ENCODE assay signal across 9 mouse cellular contexts in genomic region chr15:101772711-101773081, GRCm38 (mm10). TPM values are rescaled to one million over a fixed set of nuclear protein-coding genes. Genes with fewer than 3 reads are reported as not detected.
DNase-seq lines count a peak whose midpoint lies in the region; ATAC-seq and TF ChIP-seq lines count a peak whose summit lies in the region.
"Had no signal": no experiment of that assay in that cellular context is flagged by ENCODE, and none has a peak within 500 bp of the region (broad histone marks: within the 10 kb centered on the region; RNA-seq: fewer than 3 reads in every experiment).

No protein-coding gene starts in this region.

- peaks cover 0 to 7% of the 10 kb centered on the region in 2 experiments; a peak in 1 of 4 replicates for H3K4me1 ChIP-seq in ES-E14 (ENCODE audit: control insufficient read depth in 2 of 2, insufficient read depth in 2 of 2, low read length in 2 of 2, poor library complexity in 1 of 2)
- peaks cover 3% of the 10 kb centered on the region; the same call in 1 of the 2 replicates for H3K4me1 ChIP-seq in forebrain, embryonic 15.5 days
- peaks cover 26% of the 10 kb centered on the region for H3K4me1 ChIP-seq in olfactory bulb, adult 2 months (ENCODE audit: control insufficient read depth, insufficient read depth, low read length)

- H3K4me3 ChIP-seq in ES-E14 (ENCODE audit: insufficient read depth in 1 of 2, low read depth in 1 of 2, low read length in 2 of 2, poor library complexity in 1 of 2, severe bottlenecking in 1 of 2) = no peak overlapping the region
- H3K4me3 ChIP-seq in forebrain, embryonic 15.5 days = no peak overlapping the region
- no peak overlapping the region for H3K4me3 ChIP-seq in olfactory bulb, adult 2 months (ENCODE audit: insufficient read depth, low read depth, low read length)

- intact Hi-C loops in heart, postnatal 25 days (cut with DNase I) = loop anchor here (1.0 to 5.0 kb wide), 5 partner anchors 201 to 430 kb away; no protein-coding TSS in a partner anchor

- H3K4me2 ChIP-seq in forebrain, embryonic 15.5 days (replicated peaks) = no peak overlapping the region

- H3K9ac ChIP-seq in ES-E14 (ENCODE audit: insufficient read depth, low read depth, low read length, poor library complexity, severe bottlenecking) = no peak overlapping the region
- H3K9ac ChIP-seq in forebrain, embryonic 15.5 days (replicated peaks) = no peak overlapping the region

- H3K9me3 ChIP-seq in ES-E14 (ENCODE audit: control insufficient read depth, insufficient read depth, low read depth, low read length) = no peaks in the 10 kb centered on the region
- no peaks in the 10 kb centered on the region for H3K9me3 ChIP-seq in forebrain, embryonic 15.5 days

- TF ChIP-seq POLR2A in olfactory bulb, adult 2 months (IDR thresholded peaks at IDR 0.05; ENCODE audit: insufficient read depth, low read depth, low read length) = no peak

- H3K36me3 ChIP-seq in ES-E14 (ENCODE audit: control insufficient read depth, insufficient read depth, low read length, poor library complexity, severe bottlenecking) = no peaks in the 10 kb centered on the region
- H3K36me3 ChIP-seq in forebrain, embryonic 15.5 days = no peaks in the 10 kb centered on the region

- peak; percentile 83 for ATAC-seq in forebrain, embryonic 15.5 days (replicated peaks)

- H3K27ac ChIP-seq in ES-E14 (ENCODE audit: insufficient read depth, low read depth, low read length, poor library complexity, severe bottlenecking) = no peak overlapping the region
- no peak overlapping the region for H3K27ac ChIP-seq in forebrain, embryonic 15.5 days (replicated peaks)
- H3K27ac ChIP-seq in olfactory bulb, adult 2 months (ENCODE audit: insufficient read depth, low read depth, low read length) = no peak overlapping the region

- in situ Hi-C loops in ES-E14 (cut with MboI; ENCODE audit: low sequenced_read_pairs in 2 of 2, unreplicated experiment in 2 of 2) = loop anchor here (5.0 to 10.0 kb wide), 3 partner anchors 200 to 292 kb away; no protein-coding TSS in a partner anchor

- peak; percentile 94 for DNase-seq in ES-E14 (ENCODE audit: low read depth, low spot score)
- DNase-seq in cerebellum, adult 11-12 months = peak; percentile 50
- peak; percentile 51 for DNase-seq in heart, postnatal 25 days (ENCODE audit: low spot score)
- DNase-seq in layer of hippocampus, adult 11-12 months (ENCODE audit: low spot score) = peak; percentile 94
- DNase-seq in lung, adult 18-20 months = peak; percentile 81 to 84
- DNase-seq in testis, postnatal 14 days (ENCODE audit: low spot score) = peak; percentile 68

- peak; percentile 43 for TF ChIP-seq CTCF in olfactory bulb, adult 2 months (IDR thresholded peaks at IDR 0.05; ENCODE audit: insufficient read depth, low read depth, low read length)

- no peaks in the 10 kb centered on the region for H3K27me3 ChIP-seq in forebrain, embryonic 15.5 days

- 10% methylated on average over 5 of the region's 5 CpGs for WGBS in forebrain, embryonic 15.5 days
- 4% methylated on average over 5 of the region's 5 CpGs for WGBS in olfactory bulb, adult 2 months

TF ChIP-seq in ES-E14, 5 proteins besides CTCF, POLR2A, EP300 and RAD21:
- TF ChIP-seq CHD2 (IDR thresholded peaks at IDR 0.05; ENCODE audit: low read depth, low read length) = no peak
- peak; percentile 85 for TF ChIP-seq ZC3H11A (IDR thresholded peaks at IDR 0.05; ENCODE audit: borderline replicate concordance, low read depth, low read length)
- TF ChIP-seq HCFC1 (IDR thresholded peaks at IDR 0.05; ENCODE audit: borderline replicate concordance, insufficient read depth, low read length) = no peak
- TF ChIP-seq ZNF384 (IDR thresholded peaks at IDR 0.05; ENCODE audit: low read depth, low read length) = no peak

RNA-seq across cellular contexts. Expression of gene Krt72, which starts 13.6 kb away (rescaled TPM):
- 0.11 TPM in 1 of 2 replicates, not detected in the other for total RNA-seq in ES-E14 (2012; rRNA removed)
- polyA plus RNA-seq in forebrain, embryonic 15.5 days (2015; fragmentation: Nextera tagmentation; extraction: Ambion mirVana) = not detected in 2 replicates
- not detected for total RNA-seq in heart, postnatal 25 days (2021)
- polyA plus RNA-seq in olfactory bulb, adult 2 months (2012; ENCODE audit: insufficient read depth, insufficient read length, low replicate concordance, missing spikeins) = not detected in 2 replicates
- polyA plus RNA-seq: liver, embryonic 16.5 days had no signal

RNA-seq across cellular contexts. Expression of gene Krt73, which starts 29.4 kb away (rescaled TPM):
- total RNA-seq in ES-E14 (2012; rRNA removed) = not detected in 2 replicates
- polyA plus RNA-seq in forebrain, embryonic 15.5 days (2015; fragmentation: Nextera tagmentation; extraction: Ambion mirVana) = 0.43 and 1.1 TPM in 2 replicates
- not detected for total RNA-seq in heart, postnatal 25 days (2021)
- polyA plus RNA-seq in olfactory bulb, adult 2 months (2012; ENCODE audit: insufficient read depth, insufficient read length, low replicate concordance, missing spikeins) = not detected in 2 replicates
- polyA plus RNA-seq: liver, embryonic 16.5 days had no signal

RNA-seq across cellular contexts. Expression of gene Krt71, which starts 29.8 kb away (rescaled TPM):
- total RNA-seq in ES-E14 (2012; rRNA removed) = 0.16 TPM in 1 of 2 replicates, not detected in the other
- not detected in 2 replicates for polyA plus RNA-seq in forebrain, embryonic 15.5 days (2015; fragmentation: Nextera tagmentation; extraction: Ambion mirVana)
- total RNA-seq in heart, postnatal 25 days (2021) = not detected
- not detected in 2 replicates for polyA plus RNA-seq in olfactory bulb, adult 2 months (2012; ENCODE audit: insufficient read depth, insufficient read length, low replicate concordance, missing spikeins)
- polyA plus RNA-seq: liver, embryonic 16.5 days had no signal

RNA-seq across cellular contexts. Expression of gene Krt2, which starts 45.3 kb away (rescaled TPM):
- total RNA-seq in ES-E14 (2012; rRNA removed) = not detected in 2 replicates
- not detected in 2 replicates for polyA plus RNA-seq in forebrain, embryonic 15.5 days (2015; fragmentation: Nextera tagmentation; extraction: Ambion mirVana)
- not detected for total RNA-seq in heart, postnatal 25 days (2021)
- polyA plus RNA-seq in olfactory bulb, adult 2 months (2012; ENCODE audit: insufficient read depth, insufficient read length, low replicate concordance, missing spikeins) = not detected in 2 replicates
- polyA plus RNA-seq: liver, embryonic 16.5 days had no signal

RNA-seq across cellular contexts. Expression of gene Krt5, which starts 60.0 kb away (rescaled TPM):
- 0.11 and 0.31 TPM in 2 replicates for total RNA-seq in ES-E14 (2012; rRNA removed)
- 0.13 and 0.15 TPM in 2 replicates for polyA plus RNA-seq in forebrain, embryonic 15.5 days (2015; fragmentation: Nextera tagmentation; extraction: Ambion mirVana)
- total RNA-seq in heart, postnatal 25 days (2021) = not detected
- not detected in 2 replicates for polyA plus RNA-seq in olfactory bulb, adult 2 months (2012; ENCODE audit: insufficient read depth, insufficient read length, low replicate concordance, missing spikeins)
